Mouse (Mus musculus) midbrain, embryonic 13.5 days (tissue): ENCODE measurements at regions not wholly inside any gene's neighbourhood (a gene's known extent, or its start where the extent isn't known, plus 50 kb on each side); places are given as distances from the start of the nearest gene placed in this dataset.

Source experiments
- ATAC-seq: fragments of 200-750 bp; cut with Nextera tagmentation; 2 replicates; pipeline ENCODE4 v1.8.0; 2017; ENCODE audit warnings: mild to moderate bottlenecking, moderate TSS enrichment, moderate library complexity
- H3K27ac ChIP-seq: fragments of 300-500 bp; sonication (generic); 2 replicates; pipeline ENCODE4 v1.5.1; 2015; ENCODE audit warnings: inconsistent platforms, mild to moderate bottlenecking, moderate library complexity
- H3K27me3 ChIP-seq: fragments of 300-500 bp; sonication (generic); 2 replicates; pipeline ENCODE4 v1.6.1; 2015; ENCODE audit warnings: mild to moderate bottlenecking, inconsistent platforms
- H3K36me3 ChIP-seq: fragments of 300-500 bp; sonication (generic); 2 replicates; pipeline ENCODE4 v1.6.1; 2015; ENCODE audit warnings: mild to moderate bottlenecking, inconsistent platforms
- H3K4me1 ChIP-seq: fragments of 300-500 bp; sonication (generic); replicated peaks from 2 replicates; pipeline ENCODE4 v1.6.1; 2015; ENCODE audit warnings: inconsistent platforms
- H3K4me2 ChIP-seq: fragments of 300-500 bp; sonication (generic); replicated peaks from 2 replicates; pipeline ENCODE4 v1.6.1; 2015; ENCODE audit warnings: moderate library complexity, mild to moderate bottlenecking, inconsistent platforms
- H3K4me3 ChIP-seq: fragments of 300-500 bp; sonication (generic); replicated peaks from 2 replicates; pipeline ENCODE4 v1.5.1; 2015; ENCODE audit warnings: mild to moderate bottlenecking, inconsistent platforms
- H3K9ac ChIP-seq: fragments of 300-500 bp; sonication (generic); replicated peaks from 2 replicates; pipeline ENCODE4 v1.6.1; 2015; ENCODE audit warnings: mild to moderate bottlenecking, inconsistent platforms
- H3K9me3 ChIP-seq: fragments of 300-500 bp; sonication (generic); 2 replicates; pipeline ENCODE4 v1.6.1; 2016; ENCODE audit warnings: mild to moderate bottlenecking, inconsistent platforms
- WGBS: fragments of 180-500 bp; shearing (Covaris S2); methylation state at CpG from one replicate; pipeline ENCODE4 v1.1.7; 2015; 5-methylcytosine and 5-hydroxymethylcytosine counted together

- Histone ChIP-seq H3K4me2 (peak overlapping the region; percentile 29), H3K36me3 (no peaks in the 10 kb centered on the region), H3K9ac (0 out of 2 replicates have a peak overlapping the region, but pooled peaks have one; percentile 51), H3K9me3 (no peaks in the 10 kb centered on the region), H3K4me1 (peaks cover 51% of the 10 kb centered on the region), H3K27me3 (peaks cover 66% of the 10 kb centered on the region), H3K4me3 (no peak overlapping the region), H3K27ac (peak overlapping the region; percentile 74; the same call in 1 of the 2 replicates)
- ATAC-seq = peak; percentile 78
- WGBS = 20% methylated on average over 13 of the region's 13 CpGs
Measured at GRCm38 (mm10) chr13:72288381-72289092, 325.0 kb upstream of the Irx1 start.

DNA sequence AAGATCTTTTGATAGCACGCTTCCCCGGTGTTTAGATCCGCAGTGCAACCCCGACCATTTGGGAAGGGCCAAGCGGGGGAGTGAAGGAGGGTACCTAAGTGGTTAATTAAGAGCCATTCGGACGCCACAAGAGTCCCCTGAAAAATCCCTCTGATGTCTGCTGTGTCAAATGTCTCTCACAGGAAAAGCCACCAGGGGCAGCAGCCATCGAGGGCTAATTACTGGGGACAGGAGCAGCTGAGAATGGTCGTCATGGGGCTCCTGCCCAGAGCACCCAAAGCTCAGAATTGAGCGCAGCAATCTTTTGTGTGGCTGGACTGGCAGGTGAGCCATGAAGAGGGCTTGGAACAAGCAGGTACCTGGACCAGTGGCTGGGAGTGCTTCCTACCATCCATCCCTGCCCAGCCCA is 325.6 kb upstream of the Irx1 start:
- Histone ChIP-seq H3K36me3 (no peaks in the 10 kb centered on the region), H3K4me3 (no peak overlapping the region; the same call in 1 of the 2 replicates), H3K9me3 (no peaks in the 10 kb centered on the region), H3K27ac (peak overlapping the region; percentile 74), H3K27me3 (peaks cover 65% of the 10 kb centered on the region), H3K4me1 (peaks cover 57% of the 10 kb centered on the region), H3K9ac (peak overlapping the region; percentile 51), H3K4me2 (peak overlapping the region; percentile 29)
- peak; percentile 84 for ATAC-seq
- 9% methylated on average over 10 of the region's 10 CpGs for WGBS

DNA sequence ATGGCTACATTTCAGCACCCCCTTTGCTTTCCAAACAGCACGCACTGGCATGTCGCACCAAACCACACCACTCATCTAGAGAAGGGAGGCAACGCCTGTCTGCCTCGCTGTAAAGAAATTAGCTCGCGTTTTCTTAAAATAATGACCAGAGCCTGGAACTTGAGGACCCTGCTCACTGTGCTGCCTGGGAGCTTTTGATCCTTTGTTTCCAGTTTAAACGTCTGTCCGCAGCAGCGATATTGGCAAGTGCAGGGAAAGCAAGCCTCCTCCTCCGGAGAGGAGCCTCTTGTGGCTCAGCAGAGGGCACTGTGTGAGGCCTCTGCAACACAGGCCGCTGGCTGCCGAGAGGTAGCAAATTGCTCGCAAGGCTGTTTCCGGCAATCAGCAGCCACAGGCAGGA is 328.8 kb upstream of the Irx1 start:
- ATAC-seq = peak; percentile 41; the same call in 1 of the 2 replicates
- H3K27me3 ChIP-seq = peaks cover 70% of the 10 kb centered on the region
- H3K27ac ChIP-seq = peak overlapping the region; percentile 61
- H3K4me1 ChIP-seq = peaks cover 67% of the 10 kb centered on the region
- H3K36me3 ChIP-seq = no peaks in the 10 kb centered on the region
- peak overlapping the region; percentile 38 for H3K4me2 ChIP-seq
- WGBS = 2% methylated on average over 14 of the region's 14 CpGs
- H3K9me3 ChIP-seq = no peaks in the 10 kb centered on the region
- H3K4me3 ChIP-seq = no peak overlapping the region
- H3K9ac ChIP-seq = 0 out of 2 replicates have a peak overlapping the region, but pooled peaks have one; percentile 36

DNA sequence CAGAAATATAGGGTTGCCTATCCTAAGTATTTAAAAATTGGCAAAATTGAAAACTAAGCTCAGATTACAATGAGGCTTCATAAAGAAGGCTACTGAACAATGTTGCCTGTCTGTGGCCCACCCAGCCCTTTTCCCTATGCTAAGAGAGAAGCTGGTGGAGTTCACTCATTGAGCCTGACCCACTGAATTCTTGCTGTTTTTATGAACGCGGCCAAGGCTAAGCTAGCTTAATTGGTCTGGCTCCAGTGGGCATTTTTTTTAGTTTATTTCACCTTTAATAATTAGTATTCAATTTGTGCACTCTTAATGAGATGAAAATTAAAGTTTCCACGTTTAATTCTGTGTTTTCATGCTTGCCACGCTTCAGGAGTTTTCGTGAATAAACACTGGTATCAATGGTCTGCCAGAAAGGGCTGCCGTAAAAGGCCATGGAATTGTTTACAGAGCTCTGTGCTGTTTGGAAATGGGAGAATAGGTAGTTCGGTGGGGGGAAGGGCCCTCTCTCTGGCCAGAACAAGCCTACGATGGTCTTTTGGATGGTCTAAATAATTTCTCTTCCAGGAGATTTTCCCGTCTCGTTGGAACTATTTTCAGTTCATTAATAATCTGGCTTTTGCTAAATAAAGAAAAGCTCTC is 329.7 kb upstream of the Irx1 start:
- peaks cover 69% of the 10 kb centered on the region for H3K4me1 ChIP-seq
- no peak overlapping the region for H3K9ac ChIP-seq
- H3K9me3 ChIP-seq = no peaks in the 10 kb centered on the region
- no peaks in the 10 kb centered on the region for H3K36me3 ChIP-seq
- H3K4me3 ChIP-seq = no peak overlapping the region
- ATAC-seq = no peak
- H3K4me2 ChIP-seq = no peak overlapping the region
- peaks cover 70% of the 10 kb centered on the region for H3K27me3 ChIP-seq
- WGBS = 7% methylated on average over 10 of the region's 10 CpGs
- no peak overlapping the region for H3K27ac ChIP-seq

DNA sequence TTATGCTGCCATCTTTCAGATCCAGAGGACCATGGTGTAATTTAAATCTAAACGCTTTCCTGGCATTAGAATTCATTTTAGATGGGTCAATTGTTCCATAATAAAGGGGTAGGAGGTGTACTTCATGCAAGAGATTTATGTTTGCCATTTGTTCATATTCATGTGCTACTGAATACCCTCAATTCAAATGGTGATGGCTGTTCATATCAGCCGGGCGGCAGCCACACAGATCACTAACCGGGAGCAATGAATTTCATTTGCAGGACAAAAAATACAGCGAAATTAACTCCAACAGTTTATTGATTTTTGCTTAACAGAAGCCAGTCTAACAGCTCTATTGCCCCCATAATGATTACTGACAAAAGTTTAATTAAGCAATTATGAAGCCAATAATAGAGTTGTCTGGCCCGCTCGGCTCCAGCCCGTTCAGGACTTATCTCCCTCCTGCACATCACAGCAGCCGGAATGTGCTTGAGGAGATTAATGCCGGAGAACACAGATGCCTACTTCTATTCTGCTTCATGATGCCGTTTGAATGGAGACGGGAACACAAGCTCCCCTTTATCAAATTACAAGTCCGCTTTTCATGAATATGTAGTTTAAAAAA is 330.3 kb upstream of the Irx2 start:
- peaks cover 72% of the 10 kb centered on the region for H3K4me1 ChIP-seq
- H3K9me3 ChIP-seq = no peaks in the 10 kb centered on the region
- H3K4me3 ChIP-seq = peak overlapping the region; percentile 18; the same call in 1 of the 2 replicates
- WGBS = 4% methylated on average over 13 of the region's 13 CpGs
- peak overlapping the region; percentile 43 for H3K4me2 ChIP-seq
- H3K9ac ChIP-seq = peak overlapping the region; percentile 28; the same call in 1 of the 2 replicates
- peaks cover 71% of the 10 kb centered on the region for H3K27me3 ChIP-seq
- H3K27ac ChIP-seq = peak overlapping the region; percentile 55; the same call in 1 of the 2 replicates
- ATAC-seq = peak; percentile 87
- H3K36me3 ChIP-seq = no peaks in the 10 kb centered on the region

DNA sequence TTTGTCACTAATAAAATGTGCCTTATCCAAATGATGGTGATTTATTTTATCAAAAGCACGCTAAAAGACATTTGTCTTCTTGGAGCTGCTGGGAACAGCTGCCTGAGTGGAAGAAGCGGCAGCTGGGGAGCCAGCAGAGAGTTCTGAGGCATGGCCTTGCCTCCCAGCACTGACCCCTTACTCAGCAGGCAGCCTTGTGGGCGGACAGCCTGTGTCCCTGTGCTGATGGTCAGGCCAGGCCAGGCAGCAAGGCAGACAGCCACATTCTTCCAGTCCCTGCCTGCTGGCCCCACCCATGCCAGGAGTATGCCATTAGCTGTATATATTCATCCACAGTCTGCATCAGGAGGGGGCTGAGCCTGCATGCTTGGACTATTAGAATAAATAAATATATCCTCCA is 329.0 kb upstream of the Irx2 start:
- Histone ChIP-seq H3K4me1 (peaks cover 77% of the 10 kb centered on the region), H3K9ac (no peak overlapping the region), H3K9me3 (no peaks in the 10 kb centered on the region), H3K4me3 (no peak overlapping the region), H3K36me3 (no peaks in the 10 kb centered on the region), H3K4me2 (no peak overlapping the region), H3K27ac (no peak overlapping the region), H3K27me3 (peaks cover 70% of the 10 kb centered on the region)
- no peak for ATAC-seq
- WGBS = 10% methylated on average over 3 of the region's 3 CpGs

- H3K27me3 ChIP-seq = peaks cover 66% of the 10 kb centered on the region
- no peaks in the 10 kb centered on the region for H3K36me3 ChIP-seq
- 65% methylated on average over 7 of the region's 7 CpGs for WGBS
- H3K4me1 ChIP-seq = peaks cover 77% of the 10 kb centered on the region
- no peak for ATAC-seq
- H3K9me3 ChIP-seq = no peaks in the 10 kb centered on the region
- no peak overlapping the region for H3K27ac ChIP-seq
- no peak overlapping the region for H3K4me3 ChIP-seq
- no peak overlapping the region for H3K9ac ChIP-seq
- H3K4me2 ChIP-seq = no peak overlapping the region
Measured at GRCm38 (mm10) chr13:72301114-72301513, 327.5 kb upstream of the Irx2 start.

DNA sequence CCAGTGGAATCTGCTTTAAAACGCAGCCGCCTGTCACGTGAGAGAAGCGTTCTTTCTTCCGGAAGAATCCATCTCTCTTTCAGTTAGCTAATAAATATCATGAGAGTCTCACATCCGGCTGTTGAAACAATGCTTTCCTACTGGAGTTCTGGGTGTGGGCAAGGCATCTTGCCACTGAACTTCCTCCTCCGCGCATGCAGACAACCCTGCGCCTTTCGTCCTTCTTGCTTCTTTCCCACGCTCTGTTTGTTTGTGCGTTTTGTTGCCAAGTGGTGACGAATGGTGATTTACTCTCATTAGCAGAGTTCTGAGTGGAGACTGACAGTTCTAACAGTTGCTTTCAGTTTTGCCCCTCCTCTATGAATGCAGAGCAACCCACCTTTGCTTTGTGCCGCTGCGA is 326.8 kb upstream of the Irx2 start:
- ATAC-seq = no peak
- peak overlapping the region; percentile 36; the same call in 1 of the 2 replicates for H3K9ac ChIP-seq
- peak overlapping the region; percentile 19 for H3K4me2 ChIP-seq
- 63% methylated on average over 15 of the region's 15 CpGs for WGBS
- peak overlapping the region; percentile 70; the same call in 1 of the 2 replicates for H3K27ac ChIP-seq
- peaks cover 77% of the 10 kb centered on the region for H3K4me1 ChIP-seq
- no peak overlapping the region for H3K4me3 ChIP-seq
- H3K36me3 ChIP-seq = no peaks in the 10 kb centered on the region
- no peaks in the 10 kb centered on the region for H3K9me3 ChIP-seq
- peaks cover 66% of the 10 kb centered on the region for H3K27me3 ChIP-seq

DNA sequence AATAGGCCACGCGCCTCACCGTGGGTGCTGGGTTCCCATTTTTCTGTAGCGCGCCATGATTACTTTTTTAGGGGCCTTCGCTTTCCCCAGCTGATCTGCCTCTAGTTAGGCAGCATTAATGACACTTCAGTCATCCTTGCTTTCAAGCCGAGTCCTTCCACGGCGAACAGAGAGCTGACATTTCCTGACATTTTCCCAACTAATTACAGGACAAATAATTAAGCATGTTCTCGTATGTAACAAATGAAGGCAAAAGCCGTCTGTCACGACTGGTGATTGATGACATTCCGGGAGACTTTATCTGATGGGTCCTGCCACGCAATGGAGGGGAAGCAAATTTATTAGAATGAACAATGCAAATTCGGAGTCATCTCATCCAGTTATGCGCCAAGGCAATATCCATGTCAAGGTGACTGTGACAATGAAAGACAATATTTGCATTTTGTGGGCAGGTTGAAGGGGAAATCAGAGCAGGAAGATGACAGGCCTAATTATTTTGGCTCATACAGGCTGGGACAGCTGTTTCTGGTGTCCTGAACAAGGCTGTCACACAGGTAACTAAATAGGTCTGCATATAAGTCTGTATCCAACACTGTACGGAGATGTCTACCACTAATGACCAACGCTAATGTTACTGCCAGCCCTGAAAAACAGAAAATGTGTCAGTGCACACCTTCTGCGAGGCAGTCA is 326.0 kb upstream of the Irx2 start:
- Histone ChIP-seq H3K4me3 (no peak overlapping the region), H3K27ac (peak overlapping the region; percentile 70), H3K4me2 (peak overlapping the region; percentile 30), H3K9me3 (no peaks in the 10 kb centered on the region), H3K36me3 (no peaks in the 10 kb centered on the region), H3K9ac (peak overlapping the region; percentile 36; the same call in 1 of the 2 replicates), H3K4me1 (peaks cover 71% of the 10 kb centered on the region), H3K27me3 (peaks cover 66% of the 10 kb centered on the region)
- 54% methylated on average over 19 of the region's 19 CpGs for WGBS
- peak; percentile 32; the same call in 1 of the 2 replicates for ATAC-seq

DNA sequence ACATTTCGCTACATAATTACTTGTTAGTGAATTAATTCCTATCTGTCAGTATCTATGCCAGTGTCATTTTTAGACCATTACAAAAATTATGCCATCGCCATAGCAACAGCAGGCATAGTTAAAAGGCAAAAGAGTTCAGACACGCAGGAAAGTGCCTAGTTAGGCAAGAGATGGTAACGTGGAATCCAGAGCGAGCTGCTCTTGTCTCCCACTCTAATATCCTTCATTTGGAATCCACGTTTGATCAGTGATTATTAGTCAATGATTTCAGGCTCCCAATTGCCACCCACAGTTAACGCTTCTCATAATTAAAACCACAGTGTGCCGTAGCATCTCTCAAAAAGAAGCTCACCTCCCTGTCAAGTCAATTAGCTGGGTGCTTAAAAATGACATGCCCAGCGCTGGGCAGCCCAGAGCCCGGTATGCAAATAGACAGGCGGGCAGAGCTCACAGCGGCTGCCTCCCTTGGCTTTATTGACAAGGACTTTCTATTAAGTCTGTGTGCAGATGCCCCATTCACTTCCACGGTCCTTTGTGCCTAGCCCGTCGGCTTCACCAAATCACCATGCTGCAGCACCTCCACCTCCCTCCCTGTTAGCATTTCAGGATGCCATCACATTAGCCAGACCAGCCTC is 325.4 kb upstream of the Irx2 start:
- Histone ChIP-seq H3K27me3 (peaks cover 71% of the 10 kb centered on the region), H3K4me2 (peak overlapping the region; percentile 30), H3K4me1 (peaks cover 64% of the 10 kb centered on the region), H3K9me3 (no peaks in the 10 kb centered on the region), H3K27ac (peak overlapping the region; percentile 67), H3K9ac (no peak overlapping the region), H3K36me3 (no peaks in the 10 kb centered on the region), H3K4me3 (no peak overlapping the region)
- ATAC-seq = peak; percentile 32; the same call in 1 of the 2 replicates
- 19% methylated on average over 15 of the region's 15 CpGs for whole genome bisulfite sequencing

DNA sequence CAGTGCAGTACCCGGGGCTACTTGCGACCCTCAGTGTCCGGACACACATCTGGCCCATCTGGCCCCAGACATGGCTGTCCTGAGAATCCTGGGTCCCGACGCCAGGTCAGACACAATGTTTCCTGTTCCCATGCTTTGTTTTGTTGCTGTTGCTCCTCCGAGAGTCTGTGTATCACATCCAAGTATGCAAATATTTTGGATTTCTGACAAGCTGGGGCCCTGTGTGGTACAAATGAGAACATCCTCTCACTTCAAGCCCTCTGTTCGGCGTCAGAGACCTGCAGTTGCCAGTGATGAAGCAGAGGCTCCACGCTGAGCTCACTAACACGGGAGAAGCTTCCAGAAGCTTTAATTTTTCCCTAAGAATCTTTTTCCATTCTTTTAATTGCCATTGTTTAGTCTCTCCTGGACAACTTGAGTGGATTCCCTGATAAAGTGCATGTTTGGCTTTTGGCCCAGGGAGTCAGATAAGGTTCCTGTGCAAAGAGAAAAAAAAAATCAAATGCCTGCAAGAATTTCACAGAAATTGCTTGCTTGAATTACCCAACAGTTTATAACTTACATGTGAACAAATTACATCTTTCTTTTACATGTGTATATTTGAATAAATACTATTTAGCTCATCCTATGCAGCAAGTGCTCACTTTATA is 304.5 kb upstream of the Irx2 start:
- Histone ChIP-seq H3K4me1 (no peaks in the 10 kb centered on the region), H3K4me3 (no peak overlapping the region), H3K4me2 (no peak overlapping the region), H3K27ac (no peak overlapping the region), H3K9ac (no peak overlapping the region), H3K9me3 (no peaks in the 10 kb centered on the region), H3K27me3 (peaks cover 4% of the 10 kb centered on the region; the same call in 1 of the 2 replicates), H3K36me3 (no peaks in the 10 kb centered on the region)
- no peak for ATAC-seq
- WGBS = 73% methylated on average over 10 of the region's 10 CpGs
